Mouse (Mus musculus): ENCODE measurements at regions not wholly inside any gene's neighbourhood (a gene's known extent, or its start where the extent isn't known, plus 50 kb on each side); places are given as distances from the start of the nearest gene placed in this dataset.

DNA sequence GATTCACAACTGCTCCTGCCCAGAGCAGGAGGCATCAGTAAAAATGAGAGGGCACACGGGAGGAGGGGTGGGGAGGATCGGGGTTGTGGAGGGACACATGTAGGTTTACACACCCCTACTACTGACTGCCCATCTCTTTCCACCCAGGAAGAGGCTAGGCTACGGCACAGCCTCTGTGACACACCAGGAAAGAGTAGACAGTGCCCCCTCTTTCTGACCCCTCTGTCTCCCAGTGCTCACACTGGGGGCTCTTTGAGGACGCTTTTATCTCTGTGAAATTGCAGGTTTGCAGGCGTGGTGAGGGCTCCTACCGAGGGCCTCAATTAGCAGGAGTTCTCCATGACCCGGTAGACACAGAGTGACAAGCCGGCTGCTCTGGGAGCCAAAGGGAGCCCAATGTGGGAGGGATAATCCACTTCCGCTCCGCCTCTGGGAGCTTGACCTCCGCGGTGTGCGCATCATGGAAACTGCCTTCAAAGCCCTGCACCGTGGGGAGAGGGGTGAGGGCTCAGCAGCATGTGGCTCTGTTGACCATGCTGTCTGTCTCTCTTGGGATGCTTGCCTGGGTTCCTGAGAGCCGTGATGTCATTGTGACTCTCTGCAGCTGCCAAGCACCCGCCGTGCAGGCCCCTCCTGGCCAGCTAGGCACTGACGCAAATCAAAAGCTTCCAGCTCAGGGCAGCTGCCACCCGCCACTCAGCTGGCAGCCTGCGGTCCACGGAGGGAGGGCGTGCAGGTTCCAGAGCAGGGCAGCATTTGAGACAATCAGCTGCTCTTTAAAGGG lies 65.1 kb downstream of the Sik1 start:
- no peak for TF ChIP-seq CTCF (IDR thresholded peaks at IDR 0.05; ENCODE audit: low read depth, low read length)
- TF ChIP-seq POLR2A (IDR thresholded peaks at IDR 0.05; ENCODE audit: extremely low read depth, insufficient read depth, low read length), result no peak

All from liver, adult 2 months (tissue).